Mouse (Mus musculus) ovary, postnatal 36 days (tissue): ENCODE measurements around the gene Hormad1.
"Not testable (repeated sequence)": the region's sequence is repeated elsewhere in the genome, so short reads cannot be mapped to it uniquely, and the experiment has no call there.

Experiments
- DNase-seq: peaks from one replicate; pipeline ENCODE4 v3.0.0; 2022; ENCODE audit warnings: low spot score, mixed read lengths

Gene Hormad1

DNA sequence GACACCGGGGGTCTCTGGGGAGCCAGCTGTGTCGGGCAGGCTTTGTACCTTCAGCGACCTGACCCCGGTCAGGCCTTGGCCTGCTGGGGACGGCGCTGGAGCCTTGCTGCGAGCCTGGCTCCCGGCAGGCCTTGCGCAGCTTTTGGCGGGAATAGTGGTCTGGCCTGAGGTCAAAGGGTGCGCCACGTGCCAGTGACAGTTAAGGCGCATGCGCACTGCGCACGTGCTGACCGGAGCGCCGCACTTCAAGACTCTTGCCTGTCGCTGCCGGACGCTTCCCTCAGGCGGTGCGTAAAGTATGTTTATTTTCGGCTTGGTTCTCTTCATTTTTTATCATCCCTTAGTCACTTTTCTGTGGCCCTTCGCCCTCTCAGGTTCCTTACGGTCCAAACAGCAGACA lies at the start of gene Hormad1:
Gene Hormad1 (plus strand): TSS at position 241 of the 400 bp plus-strand sequence.
- no peak for DNase-seq

DNA sequence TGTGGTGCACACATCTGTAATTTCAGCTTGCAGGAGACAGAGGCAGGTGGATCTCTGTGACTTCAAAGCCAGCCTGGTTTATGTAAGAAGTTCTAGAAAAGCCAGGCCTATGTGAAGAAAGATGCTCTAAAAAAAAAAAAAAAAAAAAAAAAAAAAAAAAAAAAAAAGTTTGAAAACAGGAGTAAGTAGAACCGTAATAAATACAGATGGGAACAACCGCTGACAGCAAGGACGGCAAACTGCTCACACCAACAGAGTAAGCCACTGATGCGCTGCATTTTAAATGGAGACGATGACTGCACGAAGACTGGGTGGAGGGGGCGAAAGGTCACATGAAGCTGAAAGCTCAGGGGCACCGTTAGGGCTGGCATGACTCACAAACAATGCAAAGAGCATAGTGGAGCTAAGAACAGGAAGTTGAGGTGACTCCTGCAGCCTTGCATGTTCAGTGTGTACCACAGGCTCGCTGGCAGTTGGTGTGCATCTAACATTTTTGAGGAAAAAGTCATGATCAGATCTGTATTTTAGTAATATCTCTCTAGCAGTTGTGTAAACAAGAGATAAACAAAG lies 47.8 kb upstream of the Hormad1 start:
- DNase-seq: no peak

DNA sequence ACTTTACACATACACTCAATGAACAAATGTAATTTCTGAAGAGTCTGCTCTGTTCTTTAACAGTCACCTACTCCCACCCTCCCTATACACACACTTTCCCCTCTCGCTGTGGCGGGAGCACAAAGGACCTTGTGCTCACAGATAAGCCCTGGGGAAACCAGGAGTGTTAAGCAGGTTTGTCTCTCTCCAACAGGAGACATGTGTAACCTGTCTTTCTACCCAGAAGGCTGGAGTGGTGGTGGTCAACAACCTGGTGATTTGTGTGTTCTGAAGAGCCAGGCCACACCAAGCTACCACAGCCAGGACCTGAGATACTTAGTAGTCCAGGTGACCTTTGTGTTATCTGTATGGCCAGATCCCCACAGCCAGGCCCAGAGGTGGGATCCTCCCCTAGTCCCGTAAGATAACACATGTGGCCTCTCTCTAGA lies 42.8 kb upstream of the Hormad1 start:
- DNase-seq: no peak

- DNase-seq: peak; percentile 59
Measured at GRCm38 (mm10) chr3:95517493-95517898, 42.0 kb upstream of the Hormad1 start.

DNA sequence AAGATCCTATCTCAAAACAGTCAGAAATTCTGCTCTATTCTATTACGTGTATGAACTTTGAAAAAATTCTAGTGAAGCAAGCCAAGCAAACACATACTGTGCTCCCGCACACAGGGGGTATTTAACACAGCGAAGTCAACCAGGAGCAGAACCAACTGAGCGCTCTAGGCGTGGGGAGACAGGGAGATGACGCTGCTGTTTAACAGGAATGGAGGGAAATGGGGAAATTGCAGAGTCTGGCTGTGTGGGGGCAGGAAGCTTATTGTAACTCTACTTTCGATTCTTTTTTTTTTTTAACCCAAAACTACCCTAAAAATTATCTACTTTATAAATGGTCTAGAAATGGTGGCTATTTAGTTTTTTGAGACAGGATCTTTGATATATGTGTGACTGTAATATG lies 40.6 kb upstream of the Hormad1 start:
- no peak for DNase-seq

DNA sequence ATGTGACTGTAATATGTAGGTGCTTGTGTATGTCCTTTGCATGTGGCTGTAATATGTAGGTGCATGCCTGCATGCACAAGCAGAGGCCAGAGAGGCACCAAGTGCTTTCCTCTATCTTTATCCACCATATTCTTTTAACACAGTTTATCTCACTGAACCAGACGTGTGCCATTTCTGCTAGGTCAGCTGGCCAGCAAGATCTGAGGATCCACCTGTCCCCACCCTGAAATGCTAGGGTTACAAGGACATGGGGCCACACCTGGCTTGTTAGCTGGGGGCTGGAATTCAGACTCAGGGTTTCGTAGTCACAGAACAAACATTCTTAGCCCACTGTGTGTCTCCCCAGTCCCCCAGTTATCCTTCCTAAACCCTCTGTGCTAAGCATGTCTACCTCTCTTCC lies 40.2 kb upstream of the Hormad1 start:
- DNase-seq: no peak

DNA sequence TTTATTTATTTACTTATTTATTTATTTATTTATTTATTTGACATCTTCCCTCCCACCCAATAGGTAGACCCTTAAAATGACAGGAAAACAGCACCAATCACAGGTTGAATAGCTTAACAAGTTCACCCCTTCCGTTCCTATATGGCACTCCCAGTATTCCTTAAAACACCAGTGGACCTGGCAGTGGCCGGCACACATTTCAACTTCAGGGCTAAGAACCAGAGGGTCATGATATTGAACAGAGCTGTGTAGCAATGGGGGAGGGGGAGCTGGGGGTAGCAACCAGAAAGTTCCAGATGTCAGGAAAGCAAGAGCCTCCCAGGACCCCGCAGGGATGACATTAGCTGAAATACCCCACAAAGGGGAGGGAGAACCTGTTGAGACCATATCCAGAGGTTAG lies 39.4 kb upstream of the Hormad1 start:
- no peak for DNase-seq

DNA sequence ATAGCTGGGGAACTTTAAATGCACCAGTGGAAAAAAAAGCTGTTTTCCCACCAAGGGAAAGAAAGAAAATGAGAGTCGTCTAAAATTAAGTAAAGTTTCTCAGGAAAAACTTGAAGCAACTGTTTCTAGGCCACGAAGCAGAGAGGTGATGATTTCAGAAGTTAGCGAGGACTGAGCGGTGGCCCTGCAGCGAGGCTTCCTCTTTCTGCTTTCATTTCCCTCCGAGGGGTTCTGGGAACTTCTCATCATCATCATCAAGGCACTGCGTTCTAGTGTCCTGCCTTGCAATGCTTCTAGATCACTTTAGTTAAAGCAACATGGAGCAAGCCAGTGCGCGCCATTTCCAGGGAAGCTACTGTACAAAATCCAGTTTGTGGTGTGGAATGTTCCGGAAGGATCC lies 38.3 kb upstream of the Hormad1 start:
- DNase-seq: no peak

- DNase-seq: no peak
Measured at GRCm38 (mm10) chr3:95523662-95524061, 35.8 kb upstream of the Hormad1 start.

GRCm38 (mm10) chr3:95524673-95525072 lies 34.8 kb upstream of the Hormad1 start:
- DNase-seq: no peak

DNA sequence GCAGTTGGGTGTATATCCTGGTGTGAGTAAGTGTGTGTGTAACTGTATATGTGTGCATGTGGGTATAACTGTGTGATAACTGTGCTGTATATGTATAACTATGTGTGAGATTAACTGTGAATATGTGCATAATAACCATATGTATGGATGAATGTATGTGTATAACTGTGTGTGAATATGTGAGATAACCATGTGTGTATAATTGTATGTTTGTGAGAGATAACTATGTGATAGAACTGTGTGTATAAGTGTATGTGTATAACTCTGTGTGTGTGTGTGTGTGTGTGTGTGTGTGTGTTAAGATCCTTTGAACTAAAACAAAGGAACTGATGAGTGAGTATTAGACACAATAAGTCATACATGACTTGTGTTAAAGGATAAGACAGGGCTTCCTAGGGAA lies 33.4 kb upstream of the Hormad1 start:
- DNase-seq: no peak

GRCm38 (mm10) chr3:95526622-95527211 lies 32.8 kb upstream of the Hormad1 start, which contains the start of gene Ctss:
TSS of gene Ctss (plus strand) at chr3:95526786.
- no peak for DNase-seq

DNA sequence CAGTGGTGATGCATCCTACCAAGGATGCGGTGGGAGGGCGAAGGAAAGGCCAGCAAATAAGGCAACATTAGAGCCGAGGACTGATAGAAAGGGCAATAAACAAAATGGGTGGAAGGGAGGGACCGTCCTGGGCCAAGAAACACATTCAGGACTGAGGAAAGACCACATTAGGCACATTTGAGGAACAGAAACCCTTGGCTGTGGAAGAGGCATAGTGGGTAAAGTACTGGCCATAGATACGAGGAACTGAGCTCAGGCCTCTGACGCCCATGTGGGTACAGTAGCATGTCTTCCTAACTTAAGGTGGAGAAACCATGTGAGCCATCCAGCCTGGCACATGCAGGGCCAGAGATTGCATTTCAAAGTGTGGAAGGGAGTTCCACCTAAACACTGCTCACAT lies 29.7 kb upstream of the Hormad1 start:
- DNase-seq: no peak

- DNase-seq: no peak
Measured at GRCm38 (mm10) chr3:95531025-95531424, 28.5 kb upstream of the Hormad1 start.

- no peak for DNase-seq
Measured at GRCm38 (mm10) chr3:95533364-95533763, 26.1 kb upstream of the Hormad1 start.

DNA sequence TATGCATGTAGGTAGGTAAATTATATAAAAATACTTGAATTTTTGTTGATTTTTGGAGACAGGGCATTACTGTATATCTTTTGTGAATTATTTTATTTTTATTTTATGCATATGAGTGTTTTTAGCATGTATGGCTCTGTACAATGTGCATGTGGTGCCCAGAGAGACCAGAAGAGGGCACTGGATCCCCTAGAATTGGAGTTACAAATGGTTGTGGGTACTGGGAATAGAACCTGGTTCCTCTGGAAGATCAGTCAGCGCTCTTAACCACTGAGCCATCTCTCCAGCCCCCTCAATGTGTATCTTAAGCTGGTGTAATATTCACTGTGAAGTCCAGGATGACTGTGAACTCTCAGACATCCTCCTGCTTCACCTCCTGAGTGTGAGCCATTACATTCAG lies 24.6 kb upstream of the Hormad1 start:
- DNase-seq: no peak

- no peak for DNase-seq
Measured at GRCm38 (mm10) chr3:95538936-95539335, 20.5 kb upstream of the Hormad1 start.

DNA sequence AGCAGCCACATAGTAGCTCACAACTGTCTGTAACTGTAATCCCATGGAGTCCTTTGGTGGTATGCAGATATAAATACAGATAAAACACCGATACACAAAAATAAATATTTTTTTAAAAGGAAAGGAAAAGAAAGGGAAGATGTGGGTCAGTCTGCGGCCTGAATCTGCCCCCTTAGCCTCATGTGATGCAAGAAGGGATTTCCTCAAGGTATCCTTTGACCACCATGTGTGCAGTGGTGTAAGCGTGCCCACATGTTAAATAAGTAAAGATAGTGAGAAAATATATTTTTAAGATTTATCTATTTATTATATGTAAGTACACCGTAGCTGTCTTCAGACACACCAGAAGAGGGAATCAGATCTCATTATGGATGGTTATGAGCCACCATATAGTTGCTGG lies 19.6 kb upstream of the Hormad1 start:
- DNase-seq: no peak

- DNase-seq: not testable (repeated sequence)
Measured at GRCm38 (mm10) chr3:95541186-95541585, 18.3 kb upstream of the Hormad1 start.

- DNase-seq: no peak
Measured at GRCm38 (mm10) chr3:95542171-95542570, 17.3 kb upstream of the Hormad1 start.

DNA sequence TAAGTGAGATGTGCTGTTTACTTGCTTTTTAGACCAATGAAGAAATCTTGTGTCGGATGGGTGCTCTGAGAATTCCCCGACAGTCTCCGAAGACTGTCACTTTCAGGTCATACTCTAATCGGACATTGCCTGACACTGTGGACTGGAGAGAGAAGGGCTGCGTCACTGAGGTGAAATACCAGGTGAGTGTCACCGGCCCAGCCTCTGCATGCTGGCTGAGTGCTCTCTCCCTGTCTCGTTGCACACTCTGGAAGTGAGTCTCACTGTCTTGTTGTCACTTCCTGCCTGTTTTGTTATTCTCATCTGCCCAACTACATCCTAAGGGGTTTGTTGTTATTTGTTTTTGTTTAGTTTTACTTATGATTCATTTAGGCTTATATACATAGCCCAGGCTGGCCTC lies 16.5 kb upstream of the Hormad1 start:
- DNase-seq: no peak

- DNase-seq: no peak
Measured at GRCm38 (mm10) chr3:95550176-95550575, 9.3 kb upstream of the Hormad1 start.

DNA sequence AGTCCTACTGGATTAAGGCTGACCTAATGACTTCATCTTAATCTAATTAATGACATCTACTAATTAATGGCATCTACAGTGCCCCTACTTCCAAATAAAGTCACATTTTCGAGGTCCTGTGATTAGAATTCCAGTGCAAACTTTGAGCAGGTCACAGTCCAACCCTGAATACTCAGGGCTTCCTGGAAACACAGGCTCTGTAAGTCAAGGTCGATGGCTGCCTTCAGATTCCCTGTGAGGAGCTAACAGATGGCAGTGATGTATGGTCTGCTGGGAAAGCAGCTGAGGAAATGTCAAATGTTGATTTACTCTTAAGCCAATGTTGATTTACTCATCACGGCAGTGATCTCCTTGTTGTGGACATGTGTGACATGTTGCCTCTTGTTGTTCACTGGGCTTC lies 5.5 kb upstream of the Hormad1 start:
- no peak for DNase-seq

DNA sequence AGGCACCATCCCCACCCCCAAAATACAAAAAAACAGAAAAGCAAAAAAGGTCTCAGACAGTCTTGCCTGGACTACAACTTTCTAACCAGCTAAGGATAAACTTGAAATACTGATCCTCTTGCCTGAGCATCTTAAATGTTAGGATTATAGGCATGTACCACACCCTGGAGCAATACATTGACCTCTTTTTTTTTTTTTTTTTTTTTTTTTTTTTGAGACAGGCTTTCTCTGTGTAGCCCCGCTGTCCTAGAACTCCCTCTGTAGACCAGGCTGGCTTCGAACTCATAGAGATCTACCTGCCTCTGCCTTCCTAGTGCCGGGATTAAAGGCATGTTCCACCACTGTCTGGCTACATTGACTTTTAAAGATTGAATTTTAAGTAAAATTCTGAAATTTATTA lies 1.3 kb downstream of the Hormad1 start:
- no peak for DNase-seq
